Mouse (Mus musculus) forebrain, embryonic 11.5 days (tissue): Measurements from ENCODE around the gene Klc1. TPM values are rescaled to one million over a fixed set of nuclear protein-coding genes. Genes with fewer than 3 reads are reported as not detected.

Source experiments
- ATAC-seq: fragments of 200-750 bp; cut with Nextera tagmentation; replicated peaks from 2 replicates; pipeline ENCODE4 v1.8.0; 2017; ENCODE audit warnings: moderate TSS enrichment; ENCODE audit not compliant: low FRiP score
- DNase-seq: peaks from one replicate; pipeline ENCODE4 v3.0.0-alpha.2; 2017; ENCODE audit warnings: low spot score
- H3K27ac ChIP-seq: fragments of 300-500 bp; sonication (generic); 2 replicates; pipeline ENCODE4 v1.5.1; 2014; ENCODE audit warnings: low read depth, low read length
- H3K27me3 ChIP-seq: fragments of 300-500 bp; sonication (generic); 2 replicates; pipeline ENCODE4 v1.6.1; 2014; ENCODE audit warnings: mild to moderate bottlenecking, low read length, mixed read lengths; ENCODE audit not compliant: control insufficient read depth, insufficient read depth
- H3K36me3 ChIP-seq: fragments of 300-500 bp; sonication (generic); 2 replicates; pipeline ENCODE4 v1.6.1; 2014; ENCODE audit warnings: mild to moderate bottlenecking, low read length, moderate library complexity, mixed read lengths; ENCODE audit not compliant: control insufficient read depth, insufficient read depth
- H3K4me1 ChIP-seq: fragments of 300-500 bp; sonication (generic); replicated peaks from 2 replicates; pipeline ENCODE4 v1.6.1; 2014; ENCODE audit warnings: low read length, mixed read lengths; ENCODE audit not compliant: control insufficient read depth, insufficient read depth
- H3K4me2 ChIP-seq: fragments of 300-500 bp; sonication (generic); 2 replicates; pipeline ENCODE4 v1.6.1; 2014; ENCODE audit warnings: low read depth, mild to moderate bottlenecking, low read length, moderate library complexity, mixed read lengths; ENCODE audit not compliant: severe bottlenecking
- H3K4me3 ChIP-seq: fragments of 300-500 bp; sonication (generic); 2 replicates; pipeline ENCODE4 v1.5.1; 2014; ENCODE audit warnings: low read depth, low read length
- H3K9ac ChIP-seq: fragments of 300-500 bp; sonication (generic); 2 replicates; pipeline ENCODE4 v1.6.1; 2014; ENCODE audit warnings: low read length
- H3K9me3 ChIP-seq: fragments of 300-500 bp; sonication (generic); 2 replicates; pipeline ENCODE4 v1.6.1; 2016; ENCODE audit warnings: low read length, mixed read lengths; ENCODE audit not compliant: control insufficient read depth
- WGBS: fragments of 180-500 bp; shearing (Covaris S2); extraction: QIAGEN DNeasy Blood & Tissue Kit; methylation state at CpG from one replicate; pipeline ENCODE4 v1.1.7; 2014; 5-methylcytosine and 5-hydroxymethylcytosine counted together
- polyA plus RNA-seq: library from polyadenylated mRNA; unstranded; fragments of >200 nt; fragmentation: Nextera tagmentation; extraction: Ambion mirVana; gene quantifications from 2 replicates; pipeline ENCODE4 v1.2.1, GENCODE M21; 2014

Klc1 gene
- polyA plus RNA-seq, 1 experiment from 2014 or later = 226 TPM

GRCm38 (mm10) chr12:111759176-111760061, 770 bp downstream of the Klc1 start:
- H3K27me3 ChIP-seq = no peaks in the 10 kb centered on the region
- DNase-seq (peak; percentile 65), ATAC-seq (peak; percentile 63)
- peak overlapping the region; percentile 95 for H3K9ac ChIP-seq
- no peaks in the 10 kb centered on the region for H3K36me3 ChIP-seq
- peaks cover 9% of the 10 kb centered on the region; the same call in 1 of the 2 replicates for H3K4me1 ChIP-seq
- H3K4me3 ChIP-seq = peak overlapping the region; percentile 92
- H3K9me3 ChIP-seq = no peaks in the 10 kb centered on the region
- peak overlapping the region; percentile 79 for H3K27ac ChIP-seq
- H3K4me2 ChIP-seq = peak overlapping the region; percentile 98
- 2% methylated on average over 35 of the region's 35 CpGs for WGBS

DNA sequence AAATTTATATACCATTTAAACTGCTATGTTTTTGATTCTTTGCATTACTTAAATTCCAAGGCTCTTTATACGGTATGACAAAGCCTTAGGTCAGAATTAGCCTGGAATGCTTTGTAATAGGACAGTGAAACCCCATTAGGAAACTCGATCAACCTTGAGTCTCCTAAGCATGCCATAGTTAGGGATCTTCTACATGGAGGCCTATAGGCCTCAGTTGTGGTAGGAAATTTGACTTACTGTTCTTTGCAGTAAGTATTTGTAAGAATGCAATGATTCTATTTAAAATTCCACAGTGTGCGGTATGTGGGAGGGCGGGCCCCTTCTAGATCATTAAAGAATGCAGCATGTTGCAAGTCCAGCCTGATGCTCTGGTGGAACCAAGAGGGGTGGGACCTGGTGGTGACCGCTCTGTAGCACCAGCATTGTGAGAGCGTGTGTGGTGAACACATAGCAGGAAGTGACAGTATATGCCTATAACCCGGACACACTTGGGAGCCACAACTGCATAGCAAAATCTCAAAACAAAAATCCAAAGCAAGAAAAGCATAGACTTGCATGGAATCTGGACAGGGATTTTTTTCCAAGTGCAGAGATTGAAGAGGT, 1.8 kb downstream of the Klc1 start:
- DNase-seq (no peak), ATAC-seq (no peak)
- Histone ChIP-seq H3K27ac (no peak overlapping the region), H3K36me3 (no peaks in the 10 kb centered on the region), H3K4me2 (peak overlapping the region; percentile 98), H3K27me3 (no peaks in the 10 kb centered on the region), H3K9ac (peak overlapping the region; percentile 27; the same call in 1 of the 2 replicates), H3K4me3 (peak overlapping the region; percentile 92), H3K4me1 (peaks cover 9% of the 10 kb centered on the region; the same call in 1 of the 2 replicates), H3K9me3 (no peaks in the 10 kb centered on the region)
- WGBS = 78% methylated on average over 7 of the region's 7 CpGs

DNA sequence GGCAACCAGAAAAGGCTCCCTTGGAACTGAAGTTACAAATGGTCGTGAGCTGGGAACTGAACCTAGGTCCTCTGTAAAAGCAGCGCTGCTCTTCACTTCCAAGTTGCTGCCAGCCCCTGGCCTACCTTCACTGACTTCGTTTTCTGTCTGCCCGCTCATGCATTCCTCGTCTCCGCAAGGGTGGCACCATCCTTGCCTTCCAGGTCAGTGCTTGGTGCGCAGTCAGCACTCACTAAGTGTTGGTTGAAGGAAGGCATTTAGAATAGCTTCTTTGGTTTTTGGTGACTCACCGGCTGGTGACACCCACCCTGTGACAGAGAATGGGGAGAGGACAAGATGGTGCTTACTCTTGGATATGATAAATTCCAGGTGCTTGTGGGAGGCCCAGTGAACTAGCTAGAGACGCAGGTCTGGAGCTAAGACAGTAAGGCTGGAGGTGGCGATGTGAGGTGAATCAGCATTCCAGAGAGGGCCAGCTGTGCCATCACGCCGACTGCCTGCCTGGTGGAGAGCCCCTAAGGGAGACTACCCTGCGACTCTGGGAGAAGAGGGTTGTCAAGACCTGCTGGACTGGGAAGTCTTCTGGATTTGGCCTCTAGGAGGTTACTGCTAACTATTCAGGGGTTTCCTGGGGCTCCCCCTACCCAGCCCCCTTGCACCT, 4.1 kb downstream of the Klc1 start:
- DNase-seq (no peak), ATAC-seq (no peak)
- WGBS = 96% methylated on average over 13 of the region's 13 CpGs
- no peak overlapping the region for H3K9ac ChIP-seq
- H3K9me3 ChIP-seq = no peaks in the 10 kb centered on the region
- no peaks in the 10 kb centered on the region for H3K27me3 ChIP-seq
- H3K4me2 ChIP-seq = no peak overlapping the region
- H3K27ac ChIP-seq = no peak overlapping the region
- no peaks in the 10 kb centered on the region for H3K36me3 ChIP-seq
- H3K4me3 ChIP-seq = no peak overlapping the region
- peaks cover 22% of the 10 kb centered on the region for H3K4me1 ChIP-seq

DNA sequence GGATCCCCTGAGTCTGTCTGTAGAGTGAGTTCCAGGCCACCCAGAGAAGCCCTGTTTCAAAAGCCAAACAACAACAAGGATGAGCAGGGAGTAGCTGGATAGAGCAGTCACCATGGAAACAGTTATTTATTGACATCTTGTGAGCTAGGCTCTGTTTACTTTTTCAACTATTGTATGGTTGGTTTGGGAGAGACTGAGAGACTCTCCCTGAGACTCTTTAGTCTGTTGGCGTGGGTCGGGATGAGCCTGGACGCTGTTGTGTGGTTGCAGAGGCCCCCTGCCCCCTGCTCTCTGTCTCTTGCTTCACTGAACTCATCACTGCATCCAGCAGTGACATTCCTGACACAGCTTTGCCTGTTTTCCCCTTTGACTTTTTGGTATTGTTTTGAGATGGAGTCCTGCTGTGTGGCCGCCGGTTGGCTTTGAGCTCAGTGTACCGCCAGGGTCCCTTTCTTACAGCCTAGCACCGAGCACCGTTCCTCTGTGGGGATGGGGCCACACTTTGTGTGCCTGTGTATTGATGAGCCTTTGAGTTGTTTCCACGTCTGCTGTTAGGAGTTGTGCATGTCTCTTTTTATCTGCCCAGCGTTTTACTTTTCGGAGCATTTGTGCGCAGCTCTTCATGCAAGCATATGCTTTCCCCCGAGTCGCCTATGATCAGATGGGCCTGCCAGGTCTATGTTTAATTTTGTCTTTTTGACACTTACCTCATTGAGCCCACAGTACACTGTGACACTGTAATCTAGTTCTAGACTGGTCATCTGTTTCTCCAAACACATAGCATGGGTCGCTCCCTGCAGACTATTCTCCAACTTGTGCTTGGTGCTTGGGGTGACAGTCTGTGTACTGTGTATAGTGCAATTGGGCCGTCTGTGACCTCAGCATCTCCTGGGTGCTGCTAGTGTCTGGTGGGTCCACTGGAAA, 7.9 kb downstream of the Klc1 start:
- Histone ChIP-seq H3K36me3 (no peaks in the 10 kb centered on the region), H3K4me1 (peaks cover 18% of the 10 kb centered on the region), H3K27ac (0 out of 2 replicates have a peak overlapping the region, but pooled peaks have one; percentile 12), H3K4me3 (no peak overlapping the region), H3K4me2 (peak overlapping the region; percentile 27; the same call in 1 of the 2 replicates), H3K9ac (peak overlapping the region; percentile 12; the same call in 1 of the 2 replicates), H3K9me3 (no peaks in the 10 kb centered on the region), H3K27me3 (no peaks in the 10 kb centered on the region)
- WGBS = 31% methylated on average over 16 of the region's 16 CpGs
- ATAC-seq (0 out of 2 replicates have a peak, but pooled peaks have one; percentile 47), DNase-seq (no peak)

DNA sequence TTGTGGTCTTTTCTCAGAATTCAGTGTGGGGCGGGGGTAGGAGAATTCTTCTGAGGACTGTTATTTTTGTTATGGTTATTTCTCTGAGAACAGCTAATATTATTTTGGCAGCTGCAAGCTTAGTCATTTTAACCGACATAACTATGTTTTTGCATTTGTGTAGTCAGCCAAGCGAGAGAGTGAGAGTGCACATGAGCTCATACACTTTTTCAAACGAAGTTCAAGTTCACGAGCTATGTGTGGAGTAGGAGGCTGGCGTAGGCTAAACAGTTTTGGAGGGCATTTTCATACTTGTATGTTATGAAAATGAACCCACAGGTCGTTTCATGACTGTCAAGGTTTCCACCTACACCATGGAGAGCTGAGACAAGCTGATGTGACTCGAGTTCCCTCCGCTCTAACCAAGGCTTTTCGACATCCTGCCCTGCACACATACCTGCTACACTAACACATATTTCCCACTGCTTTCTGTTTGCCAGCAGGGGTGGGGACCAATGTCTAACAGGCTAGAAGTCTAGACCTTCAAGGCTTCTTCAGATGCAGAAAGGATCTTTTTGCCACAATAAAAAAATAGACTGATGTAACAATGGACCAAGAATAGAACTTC, 9.8 kb downstream of the Klc1 start:
- Histone ChIP-seq H3K9ac (no peak overlapping the region), H3K4me2 (no peak overlapping the region), H3K4me3 (no peak overlapping the region), H3K9me3 (no peaks in the 10 kb centered on the region), H3K27me3 (no peaks in the 10 kb centered on the region), H3K36me3 (no peaks in the 10 kb centered on the region; the same call in 1 of the 2 replicates), H3K27ac (no peak overlapping the region), H3K4me1 (peaks cover 18% of the 10 kb centered on the region)
- DNase-seq (no peak), ATAC-seq (no peak)
- WGBS = 93% methylated on average over 10 of the region's 10 CpGs

- ATAC-seq (no peak), DNase-seq (no peak)
- Histone ChIP-seq H3K9me3 (no peaks in the 10 kb centered on the region), H3K4me3 (no peak overlapping the region), H3K27ac (no peak overlapping the region), H3K27me3 (no peaks in the 10 kb centered on the region), H3K36me3 (no peaks in the 10 kb centered on the region; the same call in 1 of the 2 replicates), H3K4me1 (peaks cover 18% of the 10 kb centered on the region), H3K9ac (no peak overlapping the region), H3K4me2 (no peak overlapping the region)
- 40% methylated on average over 10 of the region's 10 CpGs for WGBS
Observed at GRCm38 (mm10) chr12:111769306-111769705, 10.7 kb downstream of the Klc1 start.

GRCm38 (mm10) chr12:111769816-111770577, 11.3 kb downstream of the Klc1 start:
- H3K4me3 ChIP-seq = no peak overlapping the region
- no peak overlapping the region for H3K9ac ChIP-seq
- WGBS = 68% methylated on average over 8 of the region's 9 CpGs
- H3K4me1 ChIP-seq = peaks cover 18% of the 10 kb centered on the region
- no peak overlapping the region for H3K27ac ChIP-seq
- no peak for ATAC-seq
- no peak overlapping the region for H3K4me2 ChIP-seq
- H3K27me3 ChIP-seq = no peaks in the 10 kb centered on the region
- DNase-seq = no peak
- peaks cover 3% of the 10 kb centered on the region; the same call in 1 of the 2 replicates for H3K36me3 ChIP-seq
- H3K9me3 ChIP-seq = no peaks in the 10 kb centered on the region
